Mouse (Mus musculus): ENCODE measurements around the gene Sec24c. TPM values are rescaled to one million over a fixed set of nuclear protein-coding genes. Genes with fewer than 3 reads are reported as not detected.

The Sec24c gene
- polyA plus RNA-seq, 1 experiment: 247 TPM

DNA sequence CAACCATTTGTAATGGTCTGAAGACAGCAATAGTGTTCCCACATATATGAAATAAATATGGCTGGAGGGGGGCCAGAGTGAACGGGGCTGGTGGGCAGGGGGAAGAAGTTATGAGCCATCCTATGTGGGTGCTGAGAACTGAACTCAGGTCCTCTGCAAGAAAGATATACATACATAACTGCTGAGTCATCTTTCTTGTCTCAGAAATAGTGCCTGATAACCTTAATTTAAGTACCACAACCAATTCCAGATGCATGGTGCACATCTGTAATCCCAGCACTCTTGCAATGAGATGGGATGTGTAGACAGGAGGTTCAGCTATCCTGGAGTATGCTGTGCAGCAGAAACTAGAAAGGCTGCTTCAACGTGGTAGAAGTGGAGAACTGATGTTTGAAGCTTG, 7.6 kb downstream of the Sec24c start:
- no peak for TF ChIP-seq GATA1 (IDR thresholded peaks at IDR 0.05; ENCODE audit: low read length)

DNA sequence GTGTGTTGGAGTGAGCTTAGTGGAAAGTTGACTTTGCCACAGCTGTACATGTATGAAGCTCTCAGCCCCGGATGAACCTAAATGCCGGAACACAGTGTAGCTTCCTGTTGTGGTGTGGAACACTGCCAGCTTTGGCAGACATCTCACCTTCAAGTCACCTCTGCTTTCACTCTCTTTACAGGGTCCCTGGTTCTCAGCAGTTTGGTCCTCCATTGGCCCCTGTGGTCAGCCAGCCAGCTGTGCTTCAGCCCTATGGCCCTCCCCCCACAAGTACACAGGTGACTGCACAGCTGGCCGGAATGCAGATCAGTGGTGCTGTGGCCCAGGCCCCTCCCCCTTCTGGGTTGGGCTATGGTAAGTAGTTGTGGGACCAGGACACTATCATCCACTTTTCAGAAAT, 8.4 kb downstream of the Sec24c start:
- TF ChIP-seq GATA1 (IDR thresholded peaks at IDR 0.05; ENCODE audit: low read length): no peak

DNA sequence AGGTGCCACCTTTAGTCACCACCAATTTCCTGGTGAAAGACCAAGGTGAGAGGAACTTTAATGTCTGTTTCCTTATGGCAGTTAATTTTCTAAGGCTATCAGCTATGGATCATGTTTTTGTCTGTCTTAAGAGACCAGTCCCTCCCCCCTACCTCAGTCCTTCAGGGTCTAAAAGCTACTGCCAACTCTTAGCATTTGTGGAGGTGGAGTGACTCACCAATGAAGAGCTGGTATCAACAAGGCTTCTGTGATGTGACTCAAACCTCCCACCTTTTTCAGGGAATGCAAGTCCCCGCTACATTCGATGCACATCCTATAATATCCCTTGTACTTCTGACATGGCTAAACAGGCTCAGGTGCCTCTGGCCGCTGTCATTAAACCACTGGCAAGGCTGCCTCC, 12.5 kb downstream of the Sec24c start:
- no peak for TF ChIP-seq GATA1 (IDR thresholded peaks at IDR 0.05; ENCODE audit: low read length)

DNA sequence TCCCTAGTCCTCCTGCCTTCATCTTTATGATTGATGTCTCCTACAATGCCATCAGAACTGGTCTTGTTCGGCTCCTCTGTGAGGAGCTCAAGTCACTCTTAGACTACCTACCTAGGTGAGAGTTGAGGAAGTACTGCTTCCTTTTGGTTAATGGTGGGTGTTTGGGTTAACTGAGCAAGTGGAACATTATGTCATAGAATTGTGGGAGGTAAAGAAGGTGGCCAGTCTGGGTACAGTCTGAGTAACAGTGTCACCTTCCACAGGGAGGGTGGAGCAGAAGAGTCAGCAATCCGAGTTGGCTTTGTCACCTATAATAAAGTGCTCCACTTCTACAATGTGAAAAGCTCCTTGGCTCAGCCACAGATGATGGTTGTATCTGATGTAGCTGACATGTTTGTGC, 14.9 kb downstream of the Sec24c start:
- TF ChIP-seq GATA1 (IDR thresholded peaks at IDR 0.05; ENCODE audit: low read length): no peak

DNA sequence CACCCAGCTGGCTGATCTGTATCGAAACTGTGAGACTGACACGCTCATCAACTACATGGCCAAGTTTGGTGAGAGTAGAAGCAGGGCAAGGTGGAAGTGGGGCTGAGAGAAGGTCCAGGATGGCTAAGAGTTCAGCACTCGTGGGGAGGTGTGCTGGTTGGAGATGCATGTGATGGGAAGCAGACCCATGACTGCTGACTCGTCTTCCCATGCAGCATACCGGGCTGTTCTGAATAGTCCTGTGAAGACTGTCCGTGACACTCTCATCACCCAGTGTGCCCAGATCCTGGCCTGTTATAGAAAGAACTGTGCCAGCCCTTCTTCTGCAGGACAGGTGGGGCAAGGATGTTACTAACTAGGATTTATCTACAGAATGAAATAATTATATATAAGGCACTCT, 17.7 kb downstream of the Sec24c start:
- no peak for TF ChIP-seq GATA1 (IDR thresholded peaks at IDR 0.05; ENCODE audit: low read length)

DNA sequence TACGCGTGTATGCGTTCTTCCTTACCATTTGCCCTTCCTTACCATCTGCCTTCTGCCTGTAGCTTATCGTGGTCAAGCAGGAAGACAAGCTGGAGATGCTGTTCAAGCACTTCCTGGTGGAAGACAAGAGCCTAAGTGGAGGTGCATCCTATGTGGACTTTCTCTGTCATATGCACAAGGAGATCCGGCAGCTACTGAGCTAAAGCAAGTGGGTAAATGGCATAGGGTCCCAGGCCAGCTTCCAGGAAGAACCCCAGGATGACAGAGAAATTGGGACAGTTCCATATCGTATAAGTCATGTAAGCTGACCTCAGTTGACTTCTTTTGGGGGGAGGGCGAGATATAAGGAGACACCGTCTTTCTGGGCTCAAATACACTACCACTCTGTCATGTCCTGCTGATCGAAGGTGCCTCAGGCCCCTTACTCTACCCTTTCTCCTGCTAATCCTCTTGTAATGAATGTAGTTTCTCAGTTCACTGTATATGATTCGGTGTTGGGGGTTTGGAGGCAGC, 19.5 kb downstream of the Sec24c start:
- no peak for TF ChIP-seq GATA1 (IDR thresholded peaks at IDR 0.05; ENCODE audit: low read length)

DNA sequence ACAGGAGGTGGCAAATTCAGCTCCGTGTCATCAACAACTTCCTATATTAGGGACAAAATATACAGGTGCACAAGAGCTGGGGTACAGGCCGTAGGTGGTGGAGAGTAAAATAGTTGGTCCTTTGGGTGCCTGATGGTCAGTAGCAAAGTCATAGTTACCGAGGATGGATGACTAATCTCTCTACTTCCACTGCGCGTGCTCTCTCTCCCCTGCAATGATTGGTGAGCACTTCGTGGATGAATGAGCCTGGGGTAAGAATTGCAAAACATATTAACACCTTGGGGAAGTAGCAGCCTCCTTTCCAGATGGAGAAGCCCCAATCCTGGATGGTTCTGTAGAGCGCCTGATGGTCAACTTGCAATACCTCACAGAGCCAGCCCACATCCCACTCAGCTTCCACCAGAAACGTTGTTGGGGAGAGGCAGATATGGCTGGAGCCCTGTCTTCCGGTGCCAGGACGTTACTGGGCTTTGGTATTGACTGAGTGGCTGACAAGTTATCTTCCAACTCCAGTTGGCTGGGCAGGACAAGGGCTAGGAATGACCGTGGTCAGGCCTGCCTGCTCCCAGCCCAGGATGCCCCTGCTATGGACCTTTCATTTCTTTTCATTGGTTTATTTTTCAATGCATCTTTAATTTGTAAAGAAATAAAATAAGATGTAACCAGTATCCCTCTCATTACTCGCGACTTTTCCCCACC, 20.2 kb downstream of the Sec24c start:
- no peak for TF ChIP-seq GATA1 (IDR thresholded peaks at IDR 0.05; ENCODE audit: low read length)

DNA sequence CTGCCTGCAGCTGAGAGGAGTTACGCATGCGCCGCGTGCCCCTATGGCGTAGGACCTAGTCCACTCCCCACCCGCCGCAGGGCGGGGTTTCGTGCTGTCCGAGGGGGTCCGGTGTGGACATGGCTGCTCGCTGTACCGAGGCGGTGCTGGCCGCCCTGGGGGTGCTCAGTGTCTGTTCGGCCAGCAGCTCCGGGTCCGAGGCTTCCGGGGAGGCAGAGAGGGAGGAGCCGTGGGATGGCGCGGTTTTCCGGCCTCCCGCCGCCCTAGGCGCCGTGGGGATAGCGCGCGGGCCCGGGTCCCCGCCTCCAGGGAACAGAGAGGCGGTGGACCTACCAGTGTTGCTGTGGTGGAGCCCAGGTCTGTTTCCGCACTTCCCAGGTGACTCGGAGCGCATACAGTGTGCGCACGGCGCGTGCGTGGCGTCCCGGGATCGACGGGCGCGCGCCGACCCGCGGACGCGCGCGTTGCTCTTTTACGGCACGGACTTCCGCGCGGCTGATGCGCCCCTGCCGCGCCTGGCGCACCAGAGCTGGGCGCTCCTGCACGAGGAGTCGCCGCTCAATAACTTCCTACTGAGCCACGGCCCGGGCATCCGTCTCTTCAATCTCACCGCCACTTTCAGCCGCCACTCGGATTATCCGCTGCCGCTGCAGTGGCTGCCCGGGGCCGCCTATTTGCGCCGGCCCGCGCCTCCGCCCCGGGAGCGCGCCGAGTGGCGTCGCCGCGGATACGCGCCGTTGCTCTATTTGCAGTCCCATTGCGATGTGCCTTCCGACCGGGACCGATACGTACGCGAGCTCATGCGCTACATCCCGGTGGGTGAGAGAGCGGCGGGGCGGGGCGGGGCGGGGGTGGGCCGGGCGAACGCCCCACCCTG, 21.0 kb downstream of the Sec24c start, which contains the start of gene Fut11:
Gene Fut11, plus strand, starts transcription at position 85 of the 877 bp plus-strand sequence.
- no peak for TF ChIP-seq GATA1 (IDR thresholded peaks at IDR 0.05; ENCODE audit: low read length)

DNA sequence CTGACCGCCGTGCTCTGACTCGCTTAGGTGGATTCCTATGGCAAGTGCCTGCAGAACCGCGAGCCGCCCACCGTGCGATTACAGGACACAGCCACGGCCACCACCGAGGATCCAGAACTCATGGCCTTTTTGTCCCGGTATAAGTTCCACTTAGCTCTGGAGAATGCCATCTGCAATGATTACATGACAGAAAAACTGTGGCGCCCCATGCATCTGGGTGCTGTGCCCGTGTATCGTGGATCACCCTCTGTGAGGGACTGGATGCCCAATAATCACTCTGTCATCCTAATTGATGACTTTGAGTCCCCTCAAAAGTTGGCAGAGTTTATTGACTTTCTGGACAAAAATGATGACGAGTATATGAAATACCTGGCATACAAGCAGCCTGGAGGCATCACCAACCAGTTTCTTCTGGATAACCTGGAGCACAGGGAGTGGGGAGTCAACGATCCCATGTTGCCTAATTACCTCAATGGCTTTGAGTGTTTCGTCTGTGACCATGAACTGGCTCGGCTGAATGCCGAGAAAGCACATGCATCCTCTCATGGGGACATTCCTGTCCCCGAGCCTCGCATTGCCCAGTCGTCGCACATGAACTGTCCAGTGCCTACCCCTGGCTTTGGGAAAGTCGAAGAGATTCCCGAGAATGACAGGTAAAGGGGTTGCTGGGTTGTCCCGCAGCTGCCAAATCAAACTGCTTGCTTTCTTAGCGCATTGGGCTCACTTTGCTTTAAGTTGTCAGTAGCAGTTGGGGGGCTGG, 21.8 kb downstream of the Sec24c start:
- no peak for TF ChIP-seq GATA1 (IDR thresholded peaks at IDR 0.05; ENCODE audit: low read length)

DNA sequence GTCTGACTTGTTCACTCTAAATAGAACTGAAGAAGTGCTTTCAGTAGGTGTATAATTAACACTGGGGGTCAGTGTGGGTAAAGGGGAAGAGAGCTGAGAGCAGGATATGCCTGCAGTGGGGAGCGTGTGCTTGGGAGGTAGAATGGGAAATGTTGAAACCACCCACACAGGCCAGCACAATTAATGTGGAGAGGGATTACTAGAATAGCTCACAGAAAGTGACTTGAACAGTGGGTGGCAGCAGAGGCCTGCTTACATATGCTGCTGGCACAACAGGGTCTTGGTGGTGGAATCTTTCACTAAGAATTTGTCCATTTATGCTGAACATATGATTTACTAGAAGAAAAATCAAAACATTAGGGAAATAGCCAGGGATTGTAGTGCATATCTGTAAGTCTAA, 22.9 kb downstream of the Sec24c start:
- TF ChIP-seq GATA1 (IDR thresholded peaks at IDR 0.05; ENCODE audit: low read length): no peak

DNA sequence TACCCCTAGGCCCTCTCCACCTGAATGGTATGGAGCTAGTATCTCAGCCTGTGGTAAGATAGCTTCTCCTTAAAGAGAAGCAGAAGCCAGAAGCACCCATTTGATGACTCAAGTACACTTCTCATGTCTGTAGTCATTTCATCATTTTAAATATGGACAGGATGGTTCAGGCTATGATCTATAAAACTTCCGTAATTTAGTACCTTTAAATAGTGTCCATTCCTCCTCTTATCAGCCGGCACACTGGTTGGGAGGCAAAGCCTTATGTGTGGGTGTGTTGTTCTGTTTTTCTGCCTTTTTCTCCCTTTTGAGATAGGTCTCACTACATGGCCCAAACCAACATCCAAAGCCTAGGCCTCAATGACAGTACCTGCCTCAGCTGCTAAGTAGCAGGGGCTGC, 24.4 kb downstream of the Sec24c start:
- TF ChIP-seq GATA1 (IDR thresholded peaks at IDR 0.05; ENCODE audit: low read length): no peak

DNA sequence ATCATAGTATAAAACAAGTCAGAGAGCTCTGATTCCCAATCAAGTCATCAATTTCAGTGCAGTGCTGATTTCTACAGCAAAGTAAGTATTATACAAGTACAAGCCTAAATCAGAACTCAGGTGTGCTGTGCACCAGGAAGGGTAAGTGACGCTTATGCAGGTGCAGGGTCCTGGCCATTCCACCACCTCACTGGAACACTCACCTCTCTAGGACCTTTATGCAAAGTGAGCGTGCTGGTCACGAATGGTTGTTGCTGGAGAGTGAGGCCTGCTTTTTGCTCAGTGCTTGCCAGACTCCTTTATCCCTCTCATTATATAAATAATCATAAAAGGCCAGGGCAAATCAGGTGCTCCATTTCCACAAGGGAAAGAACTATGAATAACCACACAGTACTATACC, 26.3 kb downstream of the Sec24c start:
- TF ChIP-seq GATA1 (IDR thresholded peaks at IDR 0.05; ENCODE audit: low read length): no peak

DNA sequence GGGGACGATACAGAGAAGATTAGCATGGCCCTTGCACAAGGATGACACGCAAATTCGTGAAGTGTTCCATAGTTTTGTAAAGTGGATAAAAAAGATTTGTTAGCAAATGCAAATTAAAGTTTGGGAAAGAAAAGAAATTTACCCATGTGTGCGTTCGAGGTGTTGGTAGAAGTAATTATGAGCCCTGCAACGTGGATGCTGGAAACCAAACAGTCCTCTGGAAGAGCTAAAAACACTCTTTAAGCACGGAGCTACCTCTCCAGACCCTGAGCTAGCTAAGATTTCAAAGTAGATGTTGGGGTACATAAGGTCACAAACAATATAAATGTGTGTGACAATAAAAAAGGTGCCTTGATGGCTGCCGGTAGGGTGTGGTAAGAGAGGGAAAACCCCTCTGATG, 27.4 kb downstream of the Sec24c start:
- TF ChIP-seq GATA1 (IDR thresholded peaks at IDR 0.05; ENCODE audit: low read length): no peak

DNA sequence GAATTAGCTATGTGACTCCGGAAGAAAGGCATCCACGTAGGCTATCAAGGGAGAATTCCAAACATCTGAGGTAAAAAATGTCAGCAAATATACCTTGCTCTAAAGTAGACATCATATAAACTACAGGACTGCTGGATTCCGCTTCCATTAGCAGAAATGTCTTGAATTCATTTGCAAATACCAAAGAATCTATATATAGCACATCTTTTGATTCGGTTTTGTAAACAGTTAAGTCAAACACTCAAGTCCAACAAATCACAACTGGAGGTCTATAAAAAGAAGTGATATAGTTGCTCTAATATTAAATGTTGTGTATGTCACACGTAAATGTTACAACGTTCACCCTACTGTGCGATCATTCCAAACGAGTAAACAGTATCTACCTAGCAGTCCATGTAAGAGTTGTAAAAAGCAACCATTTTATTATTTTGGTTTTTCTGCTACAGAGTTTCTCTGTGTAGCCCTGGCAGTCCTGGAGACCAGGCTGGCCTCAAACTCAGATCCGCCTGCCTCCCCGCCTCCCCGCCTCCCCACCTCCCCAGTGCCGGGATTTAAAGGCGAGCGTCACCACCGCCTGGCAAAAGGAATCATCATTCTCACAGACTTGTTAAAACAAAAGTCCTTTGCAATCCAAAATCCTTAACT, 28.1 kb downstream of the Sec24c start:
- TF ChIP-seq GATA1 (IDR thresholded peaks at IDR 0.05; ENCODE audit: low read length): no peak

DNA sequence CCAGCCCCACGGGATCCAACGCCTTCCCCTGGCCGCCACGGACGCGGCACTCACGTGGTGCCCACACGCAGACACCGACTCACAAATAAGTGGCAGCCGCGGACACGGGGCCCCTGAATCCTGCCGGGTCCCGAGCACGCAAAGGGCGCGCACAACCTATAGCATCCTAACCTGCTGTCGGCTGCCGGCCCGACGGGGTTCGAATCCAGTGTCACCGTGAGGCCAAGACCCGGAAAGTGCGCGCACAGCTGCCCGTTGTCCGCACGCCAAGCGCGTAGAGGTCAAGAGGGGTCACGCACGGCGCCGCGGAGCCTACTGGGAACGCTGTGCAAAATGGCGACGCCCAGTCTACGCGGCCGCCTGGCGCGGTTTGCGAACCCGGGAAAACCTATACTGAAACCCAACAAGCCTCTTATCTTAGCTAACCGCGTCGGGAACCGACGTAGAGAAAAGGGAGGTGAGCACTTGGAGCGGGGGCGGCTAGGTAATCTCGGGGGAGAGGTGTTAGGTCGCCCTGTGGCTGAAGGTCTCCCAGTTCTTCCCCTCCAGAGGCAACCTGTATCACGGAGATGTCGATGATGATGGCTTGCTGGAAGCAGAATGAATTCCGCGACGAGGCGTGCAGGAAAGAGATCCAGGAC, 28.8 kb downstream of the Sec24c start, which contains the start of gene Chchd1:
Gene Chchd1, plus strand, starts transcription at position 266 of the 641 bp plus-strand sequence.
- no peak for TF ChIP-seq GATA1 (IDR thresholded peaks at IDR 0.05; ENCODE audit: low read length)
